Mouse (Mus musculus) kidney, embryonic 14.5 days (tissue): ENCODE data around the gene Otud7b. TPM values are rescaled to one million over a fixed set of nuclear protein-coding genes. Genes with fewer than 3 reads are reported as not detected.

Experiments used
- ATAC-seq: fragments of 200-750 bp; cut with Nextera tagmentation; 2 replicates; pipeline ENCODE4 v1.8.0; 2017; ENCODE audit warnings: moderate number of reproducible peaks, mild to moderate bottlenecking, moderate TSS enrichment, moderate library complexity; ENCODE audit not compliant: low FRiP score, low TSS enrichment
- H3K27ac ChIP-seq: fragments of 300-500 bp; sonication (generic); 2 replicates; pipeline ENCODE4 v1.5.1; 2014; ENCODE audit warnings: low read depth, mild to moderate bottlenecking, low read length, moderate library complexity, mixed read lengths
- H3K27me3 ChIP-seq: fragments of 300-500 bp; sonication (generic); 2 replicates; pipeline ENCODE4 v1.6.1; 2014; ENCODE audit warnings: mild to moderate bottlenecking, low read length; ENCODE audit not compliant: control insufficient read depth, insufficient read depth
- H3K36me3 ChIP-seq: fragments of 300-500 bp; sonication (generic); 2 replicates; pipeline ENCODE4 v1.6.1; 2014; ENCODE audit warnings: low read length, mixed read lengths; ENCODE audit not compliant: control insufficient read depth, insufficient read depth
- H3K4me1 ChIP-seq: fragments of 300-500 bp; sonication (generic); 2 replicates; pipeline ENCODE4 v1.6.1; 2014; ENCODE audit warnings: low read length, mixed read lengths; ENCODE audit not compliant: control insufficient read depth, insufficient read depth
- H3K4me2 ChIP-seq: fragments of 300-500 bp; sonication (generic); replicated peaks from 2 replicates; pipeline ENCODE4 v1.6.1; 2014; ENCODE audit warnings: low read depth, mild to moderate bottlenecking, low read length
- H3K4me3 ChIP-seq: fragments of 300-500 bp; sonication (generic); 2 replicates; pipeline ENCODE4 v1.5.1; 2014; ENCODE audit warnings: mild to moderate bottlenecking, low read length
- H3K9ac ChIP-seq: fragments of 300-500 bp; sonication (generic); 2 replicates; pipeline ENCODE4 v1.6.1; 2014; ENCODE audit warnings: low read depth, mild to moderate bottlenecking, low read length, moderate library complexity
- H3K9me3 ChIP-seq: fragments of 300-500 bp; sonication (generic); 2 replicates; pipeline ENCODE4 v1.6.1; 2016; ENCODE audit warnings: low read length; ENCODE audit not compliant: control insufficient read depth
- WGBS: fragments of 180-500 bp; shearing (Covaris S2); extraction: QIAGEN DNeasy Blood & Tissue Kit; methylation state at CpG from one replicate; pipeline ENCODE4 v1.1.7; 2014; 5-methylcytosine and 5-hydroxymethylcytosine counted together
- polyA plus RNA-seq: library from polyadenylated mRNA; unstranded; fragments of >200 nt; fragmentation: Nextera tagmentation; extraction: Ambion mirVana; gene quantifications from 2 replicates; pipeline ENCODE4 v1.2.1, GENCODE M21; 2014

Gene Otud7b
- polyA plus RNA-seq, 1 experiment from 2014 or later = 18.1 TPM

DNA sequence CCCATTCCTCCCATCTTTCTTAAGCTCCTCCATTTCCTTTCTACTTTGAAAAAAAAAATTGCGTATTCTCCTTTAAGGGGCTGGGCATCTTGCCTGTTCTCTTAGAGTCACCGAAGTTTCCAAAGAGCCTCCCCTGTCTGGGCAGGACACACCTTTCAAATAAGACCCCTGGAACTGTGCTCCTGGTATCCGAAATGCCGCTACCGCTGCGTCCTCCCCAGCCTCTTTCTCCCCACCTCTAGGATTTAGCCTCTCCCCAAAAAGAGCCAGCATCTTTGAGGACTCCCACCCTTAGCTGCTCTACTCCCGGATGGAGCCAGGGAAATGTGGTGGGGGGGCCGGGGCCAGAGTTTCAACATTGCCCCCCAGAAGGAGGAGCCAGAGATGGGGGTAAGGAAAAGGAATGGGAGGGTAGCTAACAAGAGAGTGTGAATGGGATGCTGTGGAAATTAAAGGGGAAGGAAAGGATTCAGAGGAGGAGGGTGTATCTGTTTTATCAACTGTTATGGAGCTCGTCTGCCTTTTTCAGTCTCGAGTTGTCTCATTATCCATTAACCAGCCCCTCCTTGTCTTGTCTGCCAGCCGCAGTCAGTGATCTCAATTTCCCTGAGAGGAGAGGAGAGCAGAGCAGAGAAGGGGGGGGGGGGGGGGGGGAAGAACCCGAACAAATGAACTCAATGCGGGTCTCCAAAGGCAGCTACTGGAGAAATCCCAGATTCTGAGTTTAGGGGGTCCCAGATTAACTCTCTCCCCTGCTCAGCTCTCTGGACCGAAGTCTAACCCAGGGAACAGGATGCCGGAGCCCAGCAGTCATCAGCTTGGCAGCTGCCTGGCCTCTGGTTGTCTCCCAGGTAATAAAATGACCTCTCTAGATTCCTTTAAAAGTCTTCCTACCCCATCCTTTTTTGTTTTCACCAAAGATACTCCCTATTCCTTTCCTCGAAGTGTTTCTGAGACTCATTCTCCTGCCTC, 57.8 kb downstream of the Otud7b start, which contains the start of gene Mtmr11:
Mtmr11 (plus strand) TSS at position 136 of the 972 bp plus-strand sequence.
- no peaks in the 10 kb centered on the region for H3K36me3 ChIP-seq
- 5% methylated on average over 16 of the region's 16 CpGs for WGBS
- peak within 1 kb of the TSS; percentile 73 for H3K27ac ChIP-seq
- H3K4me2 ChIP-seq = peak within 1 kb of the TSS; percentile 80
- peaks cover 10% of the 10 kb centered on the region for H3K4me1 ChIP-seq
- no peaks in the 10 kb centered on the region for H3K27me3 ChIP-seq
- peak; percentile 64 for ATAC-seq
- peak within 1 kb of the TSS; percentile 63 for H3K9ac ChIP-seq
- H3K4me3 ChIP-seq = peak within 1 kb of the TSS; percentile 53
- no peaks in the 10 kb centered on the region for H3K9me3 ChIP-seq

DNA sequence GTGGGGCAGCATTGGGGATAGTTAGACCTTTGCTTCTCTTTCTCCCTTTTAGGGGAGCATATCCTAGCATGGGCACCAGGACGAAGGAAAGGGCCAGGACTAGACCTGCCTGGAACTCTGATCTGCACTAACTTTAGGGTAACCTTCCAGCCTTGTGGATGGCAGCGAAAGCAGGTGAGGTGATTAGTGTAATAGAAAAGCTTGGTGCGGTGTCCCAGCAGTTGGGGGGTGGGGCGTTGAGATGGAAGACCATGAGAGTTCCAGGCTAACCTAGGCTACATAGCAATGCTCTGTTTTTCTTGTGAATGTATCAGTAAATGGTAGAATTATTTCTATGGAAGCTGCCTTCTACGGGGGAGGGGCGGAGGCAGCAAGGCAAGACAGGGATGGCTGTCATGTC, 58.7 kb downstream of the Otud7b start:
- peak overlapping the region; percentile 53; the same call in 1 of the 2 replicates for H3K4me3 ChIP-seq
- no peaks in the 10 kb centered on the region for H3K36me3 ChIP-seq
- H3K27ac ChIP-seq = no peak overlapping the region
- no peak for ATAC-seq
- peak overlapping the region; percentile 80 for H3K4me2 ChIP-seq
- no peaks in the 10 kb centered on the region for H3K9me3 ChIP-seq
- H3K4me1 ChIP-seq = peaks cover 10% of the 10 kb centered on the region
- no peaks in the 10 kb centered on the region for H3K27me3 ChIP-seq
- peak overlapping the region; percentile 44; the same call in 1 of the 2 replicates for H3K9ac ChIP-seq
- WGBS = 89% methylated on average over 6 of the region's 6 CpGs

DNA sequence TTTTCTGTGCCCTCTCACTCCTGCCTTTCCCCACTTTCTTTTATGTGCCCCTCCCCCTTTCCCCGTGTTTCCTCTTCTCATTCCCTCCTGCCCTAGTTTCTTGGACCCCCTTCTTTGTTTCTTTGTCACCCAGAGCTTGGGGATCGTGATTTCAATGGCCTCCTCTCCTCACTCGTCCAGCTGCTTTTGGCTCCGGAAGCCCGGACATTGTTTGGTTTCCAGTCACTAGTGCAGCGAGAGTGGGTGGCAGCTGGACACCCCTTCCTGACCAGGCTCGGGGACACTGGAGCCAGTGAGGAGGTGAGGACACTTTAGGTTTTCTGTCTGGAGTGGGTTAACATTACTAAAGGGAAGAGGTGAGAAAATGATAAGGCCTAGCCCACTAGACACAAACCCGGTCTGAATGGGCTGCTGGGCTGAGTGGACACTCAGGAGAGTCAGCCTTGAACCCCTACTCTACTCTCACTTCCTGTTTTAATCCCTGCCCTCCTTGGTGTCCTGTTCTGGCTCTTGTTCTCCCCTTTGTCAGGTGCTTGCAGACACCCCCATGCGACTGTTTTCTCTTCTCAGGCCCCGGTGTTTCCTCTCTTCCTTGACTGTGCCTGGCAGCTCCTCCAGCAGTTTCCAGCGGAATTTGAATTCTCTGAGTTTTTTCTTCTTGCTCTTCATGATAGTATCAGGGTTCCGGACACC, 64.3 kb downstream of the Otud7b start:
- no peak overlapping the region for H3K4me2 ChIP-seq
- ATAC-seq = no peak
- H3K4me3 ChIP-seq = no peak overlapping the region
- H3K36me3 ChIP-seq = peaks cover 5% of the 10 kb centered on the region; the same call in 1 of the 2 replicates
- WGBS = 74% methylated on average over 12 of the region's 12 CpGs
- no peak overlapping the region for H3K9ac ChIP-seq
- H3K4me1 ChIP-seq = peaks cover 3% of the 10 kb centered on the region; the same call in 1 of the 2 replicates
- H3K27ac ChIP-seq = peak overlapping the region; percentile 19; the same call in 1 of the 2 replicates
- H3K27me3 ChIP-seq = no peaks in the 10 kb centered on the region
- H3K9me3 ChIP-seq = no peaks in the 10 kb centered on the region

DNA sequence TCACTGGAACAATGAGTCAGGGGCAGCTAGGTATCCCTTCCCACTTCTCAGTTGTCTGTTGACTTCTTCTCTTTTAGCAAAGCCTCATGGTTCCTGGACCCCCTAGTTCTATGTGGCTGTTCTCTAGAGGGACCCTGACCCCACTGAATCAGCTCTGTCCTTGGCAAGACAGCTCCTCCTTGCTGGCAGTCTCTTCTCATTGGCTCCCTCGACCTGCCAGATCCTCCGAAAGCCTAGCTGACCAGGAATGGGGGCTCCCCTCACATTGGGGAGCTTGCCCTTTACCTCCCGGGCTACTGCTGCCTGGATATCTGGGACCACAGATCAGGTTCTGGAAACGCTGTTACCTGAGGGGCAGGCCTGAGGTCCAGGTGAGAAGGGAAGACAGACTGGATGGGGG, 65.9 kb downstream of the Otud7b start:
- Histone ChIP-seq H3K27ac (no peak overlapping the region), H3K4me3 (no peak overlapping the region), H3K9me3 (no peaks in the 10 kb centered on the region), H3K9ac (no peak overlapping the region), H3K36me3 (peaks cover 20% of the 10 kb centered on the region), H3K27me3 (no peaks in the 10 kb centered on the region), H3K4me2 (no peak overlapping the region), H3K4me1 (peaks cover 6% of the 10 kb centered on the region; the same call in 1 of the 2 replicates)
- whole genome bisulfite sequencing = 89% methylated on average over 4 of the region's 4 CpGs
- no peak for ATAC-seq

DNA sequence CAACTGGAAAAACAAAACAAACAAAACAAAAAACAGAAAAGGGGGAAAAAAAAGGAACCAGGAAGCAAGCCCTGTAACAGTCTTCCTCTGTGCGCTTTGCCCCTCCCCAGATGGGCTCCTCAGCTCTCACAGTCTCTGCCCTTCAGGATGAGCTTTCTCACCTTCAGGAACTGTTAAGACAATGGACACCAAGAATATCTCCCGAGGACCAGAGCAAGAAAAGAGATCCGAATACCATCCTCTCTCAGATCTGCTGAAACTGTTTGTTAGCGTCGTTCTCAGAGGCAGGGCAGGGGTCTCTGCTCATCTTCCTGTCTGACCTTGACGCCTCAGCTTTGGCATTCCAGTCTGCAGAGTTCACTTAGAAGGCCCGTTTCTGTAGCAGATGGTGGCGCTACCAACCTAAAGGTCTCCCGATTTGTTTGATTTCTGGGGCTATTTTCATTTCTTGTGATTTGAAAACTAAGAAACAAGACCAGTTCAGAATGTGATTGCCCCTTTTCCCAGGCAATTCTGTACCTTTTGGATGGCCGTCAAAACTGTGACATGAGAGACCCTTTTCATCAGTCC, 66.7 kb downstream of the Otud7b start:
- 61% methylated on average over 10 of the region's 10 CpGs for WGBS
- peak overlapping the region; percentile 94; the same call in 1 of the 2 replicates for H3K4me3 ChIP-seq
- peak overlapping the region; percentile 64 for H3K4me2 ChIP-seq
- ATAC-seq = no peak
- peaks cover 27% of the 10 kb centered on the region for H3K36me3 ChIP-seq
- no peaks in the 10 kb centered on the region for H3K9me3 ChIP-seq
- H3K4me1 ChIP-seq = peaks cover 6% of the 10 kb centered on the region; the same call in 1 of the 2 replicates
- H3K27ac ChIP-seq = peak overlapping the region; percentile 99; the same call in 1 of the 2 replicates
- no peaks in the 10 kb centered on the region for H3K27me3 ChIP-seq
- peak overlapping the region; percentile 94 for H3K9ac ChIP-seq

DNA sequence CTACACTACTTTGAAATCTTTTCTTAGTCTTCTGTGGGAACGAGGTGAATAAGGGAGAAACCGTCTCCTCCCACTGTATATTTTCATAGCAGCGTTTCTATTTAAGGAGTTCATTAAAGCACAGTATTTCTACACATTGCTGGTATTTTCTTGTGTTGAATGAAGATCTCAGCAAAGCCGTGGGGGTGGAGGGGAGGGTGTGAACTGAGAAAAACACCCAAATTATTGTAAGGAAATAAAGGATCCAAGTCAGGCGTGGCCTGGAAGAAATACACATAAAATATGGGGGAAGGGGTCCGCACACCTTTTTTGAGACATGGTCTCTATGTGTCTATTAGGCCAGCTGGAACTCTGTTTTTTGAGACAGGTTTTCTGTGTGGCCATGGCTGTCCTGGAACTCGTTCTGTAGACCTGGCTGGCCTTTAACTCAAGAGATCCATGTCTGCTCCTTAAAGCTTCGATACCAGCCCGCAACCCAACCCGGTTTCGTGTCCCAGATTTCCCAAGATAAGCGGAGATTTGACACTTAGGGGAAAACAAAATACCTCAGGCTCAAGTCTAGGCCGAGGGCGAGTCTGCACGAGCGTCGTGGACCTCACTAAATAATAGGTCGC, 67.4 kb downstream of the Otud7b start:
- peak overlapping the region; percentile 94 for H3K4me3 ChIP-seq
- peak; percentile 25 for ATAC-seq
- 17% methylated on average over 18 of the region's 18 CpGs for WGBS
- H3K4me1 ChIP-seq = peaks cover 6% of the 10 kb centered on the region; the same call in 1 of the 2 replicates
- H3K36me3 ChIP-seq = peaks cover 33% of the 10 kb centered on the region
- peak overlapping the region; percentile 99 for H3K27ac ChIP-seq
- H3K27me3 ChIP-seq = no peaks in the 10 kb centered on the region
- H3K9ac ChIP-seq = peak overlapping the region; percentile 94
- peak overlapping the region; percentile 64 for H3K4me2 ChIP-seq
- H3K9me3 ChIP-seq = no peaks in the 10 kb centered on the region

DNA sequence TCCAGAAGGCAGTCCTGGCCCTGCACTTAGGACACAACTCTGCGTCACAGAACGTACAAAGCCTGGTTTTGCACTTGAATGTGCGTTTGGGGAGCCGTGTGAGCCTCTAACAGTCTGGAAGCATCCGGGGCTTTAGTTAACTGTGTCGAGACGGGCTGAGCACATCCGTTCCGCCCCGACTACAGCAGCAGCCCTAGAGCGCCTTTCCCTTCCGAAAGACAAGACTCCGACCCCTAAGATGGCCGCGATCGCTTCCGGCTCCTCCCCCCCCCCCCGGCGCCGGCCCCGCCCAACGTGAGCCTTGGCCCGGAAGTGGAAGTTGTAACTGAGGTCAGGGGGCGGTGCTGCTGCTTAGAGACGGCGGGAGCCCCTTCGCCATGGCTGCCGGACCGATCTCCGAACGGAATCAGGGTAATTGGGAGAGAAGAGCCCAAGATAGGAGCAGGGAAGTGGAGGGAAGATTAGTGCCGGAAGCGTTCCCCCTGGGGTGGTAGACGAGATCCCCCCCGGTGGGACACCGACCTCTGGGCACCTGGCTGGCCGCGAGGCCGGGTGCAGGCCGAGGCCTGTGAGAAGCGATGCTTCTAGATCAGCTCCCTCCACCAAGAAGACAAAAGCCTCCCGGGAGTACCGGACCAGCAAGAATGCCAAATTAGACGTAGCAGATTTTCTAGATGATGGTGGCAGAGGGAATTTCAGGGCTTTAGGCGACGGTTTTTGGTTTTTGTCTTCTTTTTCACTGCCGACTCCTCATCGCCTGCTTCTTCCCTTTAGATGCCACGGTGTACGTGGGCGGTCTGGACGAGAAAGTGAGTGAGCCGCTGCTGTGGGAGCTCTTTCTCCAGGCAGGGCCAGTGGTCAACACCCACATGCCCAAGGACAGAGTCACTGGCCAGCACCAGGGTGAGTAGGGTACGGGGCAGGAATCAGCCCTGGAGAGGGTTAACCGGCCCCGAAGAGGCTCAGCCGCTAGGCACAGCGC, 68.2 kb downstream of the Otud7b start, which contains the start of gene Sf3b4:
Sf3b4 (plus strand) TSS at position 136 of the 982 bp plus-strand sequence.
- under 1% methylated on average over 58 of the region's 58 CpGs for WGBS

More for the DNA sequence above, 68.2 kb downstream of the Otud7b start, which contains the start of gene Sf3b4:
- peak within 1 kb of the TSS; percentile 99 for H3K27ac ChIP-seq
- peak; percentile 94 for ATAC-seq
- peak within 1 kb of the TSS; percentile 94 for H3K9ac ChIP-seq
- peaks cover 6% of the 10 kb centered on the region; the same call in 1 of the 2 replicates for H3K4me1 ChIP-seq
- H3K4me2 ChIP-seq = peak within 1 kb of the TSS; percentile 80
- no peaks in the 10 kb centered on the region for H3K9me3 ChIP-seq
- no peaks in the 10 kb centered on the region for H3K27me3 ChIP-seq
- H3K36me3 ChIP-seq = peaks cover 38% of the 10 kb centered on the region
- H3K4me3 ChIP-seq = peak within 1 kb of the TSS; percentile 94
